Mouse (Mus musculus) frontal cortex, postnatal 10 days (tissue): ENCODE data around the gene Il18rap.
A peak's percentile ranks its signal among the peaks of the same experiment; 100 is the strongest.
"Not testable (repeated sequence)": the region's sequence is repeated elsewhere in the genome, so short reads cannot be mapped to it uniquely, and the experiment has no call there.

Experiments
- DNase-seq, 2 experiments: peaks; one replicate each; pipeline ENCODE4 v3.0.0; 2022; ENCODE audit warnings: low spot score in 2 of 2, mixed read lengths in 1 of 2

Il18rap gene

DNA sequence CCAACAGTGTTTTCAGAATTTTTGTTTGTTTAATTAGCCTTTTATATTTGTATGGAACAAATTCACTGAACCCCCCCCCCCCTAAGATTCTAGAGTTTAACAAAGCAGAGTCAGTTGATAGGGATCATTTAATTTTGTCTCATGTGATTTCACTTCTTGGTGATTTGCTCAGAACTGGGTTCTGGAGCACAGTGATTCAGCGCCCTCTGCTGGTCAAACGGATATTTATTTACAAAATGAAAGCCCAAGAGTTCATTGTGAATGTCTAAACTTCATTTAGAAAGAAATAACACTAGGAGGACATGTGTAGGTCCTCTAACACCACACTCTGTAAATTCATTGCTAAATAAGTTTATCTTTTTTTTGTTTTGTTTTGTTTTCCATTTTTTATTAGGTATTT is 29.5 kb downstream of the Il18rap start:
- peak in 1 of 2 experiments; percentile 35 for DNase-seq

DNA sequence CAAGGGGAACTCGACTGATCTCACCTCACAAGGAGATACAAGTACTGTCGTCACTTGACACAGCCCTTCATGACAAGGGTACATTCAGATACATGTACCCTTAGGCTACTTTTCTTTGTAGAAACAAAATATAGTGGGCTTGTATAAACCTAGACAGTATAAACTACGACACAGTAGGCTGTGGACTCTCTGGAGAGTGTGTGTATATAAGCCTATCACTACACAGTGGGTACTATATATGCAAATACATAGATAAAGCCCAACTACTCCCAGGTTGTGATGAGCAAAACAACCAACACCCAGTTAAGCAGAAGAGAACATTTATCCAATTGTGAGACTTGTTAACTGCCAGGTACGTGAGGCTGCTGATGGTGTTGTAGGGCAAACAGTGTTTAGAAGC is 31.5 kb downstream of the Il18rap start:
- no peak for DNase-seq

DNA sequence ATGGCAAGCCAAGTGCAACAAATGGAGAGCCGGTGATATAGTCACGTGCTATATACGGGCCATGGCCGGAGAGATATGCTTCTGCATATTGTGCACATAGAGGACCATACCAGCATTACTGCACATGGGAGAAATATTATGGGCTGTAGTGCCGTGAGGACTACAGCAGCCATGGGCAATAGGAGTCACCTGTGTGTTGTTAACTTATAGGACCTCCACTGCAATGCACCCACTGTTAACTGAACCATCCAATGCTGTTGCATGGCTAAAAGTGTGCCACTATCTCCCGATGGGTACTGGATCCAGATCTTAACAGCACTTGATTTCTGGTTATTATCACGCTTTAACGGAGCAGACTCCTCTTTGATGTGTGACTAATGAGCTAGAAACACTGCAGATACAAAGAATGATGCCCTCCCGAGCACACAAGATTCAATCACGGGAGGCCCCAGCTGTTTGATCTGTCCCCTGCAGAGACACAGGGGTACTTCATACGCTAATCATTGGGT is 32.0 kb downstream of the Il18rap start:
- no peak for DNase-seq

DNA sequence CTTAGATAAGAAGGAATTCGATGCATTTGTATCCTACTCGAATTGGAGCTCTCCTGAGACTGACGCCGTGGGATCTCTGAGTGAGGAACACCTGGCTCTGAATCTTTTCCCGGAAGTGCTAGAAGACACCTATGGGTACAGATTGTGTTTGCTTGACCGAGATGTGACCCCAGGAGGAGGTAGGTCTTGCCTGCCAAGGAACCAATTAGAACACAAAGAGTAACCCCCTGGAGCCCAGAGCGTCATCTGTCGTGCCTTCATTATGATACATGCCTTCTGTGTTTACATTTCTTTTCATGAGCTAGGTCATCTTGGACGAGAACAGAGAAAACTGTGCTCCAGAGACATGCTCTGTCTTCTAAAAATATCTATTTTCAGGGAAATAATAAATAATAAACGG is 32.6 kb downstream of the Il18rap start:
- DNase-seq: no peak

DNA sequence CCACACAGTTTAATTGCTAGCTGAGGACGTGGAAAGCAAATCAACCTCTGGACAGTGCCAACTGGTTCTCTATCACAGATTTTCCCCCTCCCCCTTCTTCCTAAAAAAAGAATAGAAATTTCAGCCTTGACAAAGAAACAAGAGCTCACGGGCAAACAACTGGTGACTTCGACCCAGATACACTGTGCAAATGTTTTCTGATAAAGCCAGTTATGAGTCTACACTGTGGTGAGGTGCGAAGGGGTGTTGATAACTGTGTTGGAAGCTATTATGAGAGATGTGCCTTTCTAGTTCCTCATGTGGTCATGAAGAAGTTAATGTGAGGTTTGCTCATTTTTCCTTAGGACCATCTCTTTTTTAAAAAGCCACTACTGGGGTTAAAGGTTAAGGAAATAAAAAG is 54.2 kb downstream of the Il18rap start:
- no peak for DNase-seq

DNA sequence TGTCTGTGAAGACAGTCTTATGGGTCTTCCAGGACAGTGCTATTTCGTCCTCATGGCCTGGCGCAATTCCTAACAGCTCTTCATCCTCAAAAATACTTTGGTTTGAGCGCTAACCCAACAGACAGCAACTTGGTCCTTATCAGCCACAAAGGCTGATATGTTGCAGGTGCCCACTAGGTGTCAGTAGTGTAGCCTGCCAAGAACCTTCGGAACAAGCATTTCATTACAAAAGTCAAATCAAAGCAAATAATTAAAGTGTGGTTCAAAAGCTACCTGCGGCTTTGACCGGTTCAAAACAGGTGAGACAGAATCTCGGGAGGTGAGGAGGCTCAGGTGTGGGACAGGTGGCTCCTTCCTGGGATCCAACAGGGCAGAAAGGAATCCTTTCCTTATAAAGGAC is 64.6 kb downstream of the Il18rap start, which contains the start of gene Slc9a4:
Gene Slc9a4 (plus strand): TSS at position 298 of the 400 bp plus-strand sequence.
- peak in 1 of 2 experiments; percentile 29 for DNase-seq

DNA sequence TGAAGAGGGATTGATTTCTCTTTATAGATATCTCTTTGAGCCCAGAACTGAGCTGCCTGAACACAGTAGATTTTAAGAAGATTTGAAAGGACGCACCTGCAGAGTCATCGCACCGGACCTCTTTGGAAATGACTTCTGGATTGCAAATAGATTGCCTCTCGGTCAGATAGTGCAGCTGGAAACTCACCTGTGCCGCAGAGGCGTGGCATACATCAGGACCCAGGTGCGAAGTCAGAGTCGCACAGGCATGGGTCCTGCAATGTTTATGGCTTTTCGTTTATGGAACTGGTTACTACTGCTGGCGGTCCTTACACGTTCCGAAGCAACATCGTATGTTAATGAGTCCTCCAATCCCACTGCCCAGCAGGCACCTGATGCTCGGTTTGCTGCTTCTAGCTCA is 65.1 kb downstream of the Il18rap start:
- DNase-seq: no peak

DNA sequence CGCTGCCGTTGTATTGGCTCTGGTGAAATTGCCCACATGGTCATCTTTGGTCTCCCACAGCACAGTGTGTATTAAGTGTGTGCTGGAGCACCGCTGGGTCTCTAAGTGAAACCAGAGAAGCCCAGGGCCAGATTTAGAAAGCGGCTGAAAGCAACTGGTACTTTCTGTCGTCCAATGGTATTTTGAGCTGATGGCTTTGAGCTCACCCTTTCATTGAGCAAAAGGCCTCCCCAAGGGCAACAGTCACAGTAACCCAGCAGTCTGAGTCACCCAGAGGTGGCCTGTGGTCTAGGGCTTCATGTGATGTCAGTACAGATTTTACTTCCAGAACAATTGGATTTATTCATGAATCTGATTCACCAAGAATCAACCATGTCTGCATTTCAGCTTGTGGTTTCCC is 71.6 kb downstream of the Il18rap start:
- no peak for DNase-seq

DNA sequence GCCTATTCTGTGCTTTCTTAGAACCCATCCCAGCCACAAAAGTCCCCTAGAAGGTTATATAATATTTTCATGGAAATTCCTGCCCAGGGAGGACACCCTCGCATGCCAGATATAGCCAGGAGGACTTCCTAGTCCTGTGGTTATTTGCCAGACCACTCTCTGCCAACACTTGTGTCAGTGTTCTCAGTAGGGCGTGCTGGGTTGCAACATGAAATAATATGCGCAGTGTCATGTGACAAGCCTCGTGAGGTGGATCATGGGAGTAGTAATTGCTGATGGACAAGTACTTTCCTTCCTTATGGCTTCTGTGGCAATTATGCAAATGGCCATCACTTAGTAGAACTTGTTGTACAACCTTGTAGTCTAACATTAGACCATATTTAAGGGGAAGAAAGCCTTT is 75.8 kb downstream of the Il18rap start:
- DNase-seq: no peak

DNA sequence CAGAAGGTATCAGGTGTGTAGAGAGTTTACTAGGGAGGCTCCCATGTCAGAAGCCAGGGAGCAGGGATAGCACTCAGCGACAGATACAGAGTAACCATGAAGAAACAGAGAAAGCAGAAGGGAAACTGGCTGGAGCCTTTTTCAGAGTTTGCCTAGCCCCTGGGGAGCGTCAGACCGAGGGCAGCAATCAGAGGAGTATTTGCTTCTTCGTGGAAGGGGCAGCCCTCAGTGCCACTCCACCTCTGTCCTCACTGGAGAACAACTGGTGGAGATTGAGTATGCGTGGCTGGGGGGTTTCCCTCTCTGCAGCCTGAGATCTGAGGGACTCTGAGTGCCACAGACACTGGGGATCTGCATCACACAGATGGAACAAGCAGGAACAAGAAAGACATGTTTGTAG is 82.7 kb downstream of the Il18rap start:
- no peak for DNase-seq

DNA sequence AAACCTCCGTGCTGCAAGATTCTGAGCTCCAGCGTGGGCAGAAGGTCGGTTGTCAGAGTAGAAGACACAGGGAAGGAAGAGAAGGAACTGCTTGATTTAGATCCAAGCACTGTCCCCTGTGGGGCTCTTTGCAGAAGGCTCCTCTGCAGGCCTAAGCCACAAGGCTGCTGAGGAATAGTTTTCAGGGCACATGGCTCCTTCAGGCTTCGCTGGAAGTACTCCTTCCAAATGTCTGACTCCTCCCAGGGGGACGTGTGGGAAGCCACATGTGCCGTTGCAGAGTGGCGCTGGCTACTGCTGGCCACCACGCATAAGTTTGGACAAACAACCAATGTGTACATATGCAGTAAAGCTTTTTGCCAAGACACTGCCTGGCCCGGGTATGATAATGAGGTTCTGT is 84.5 kb downstream of the Il18rap start:
- not testable (repeated sequence) for DNase-seq

DNA sequence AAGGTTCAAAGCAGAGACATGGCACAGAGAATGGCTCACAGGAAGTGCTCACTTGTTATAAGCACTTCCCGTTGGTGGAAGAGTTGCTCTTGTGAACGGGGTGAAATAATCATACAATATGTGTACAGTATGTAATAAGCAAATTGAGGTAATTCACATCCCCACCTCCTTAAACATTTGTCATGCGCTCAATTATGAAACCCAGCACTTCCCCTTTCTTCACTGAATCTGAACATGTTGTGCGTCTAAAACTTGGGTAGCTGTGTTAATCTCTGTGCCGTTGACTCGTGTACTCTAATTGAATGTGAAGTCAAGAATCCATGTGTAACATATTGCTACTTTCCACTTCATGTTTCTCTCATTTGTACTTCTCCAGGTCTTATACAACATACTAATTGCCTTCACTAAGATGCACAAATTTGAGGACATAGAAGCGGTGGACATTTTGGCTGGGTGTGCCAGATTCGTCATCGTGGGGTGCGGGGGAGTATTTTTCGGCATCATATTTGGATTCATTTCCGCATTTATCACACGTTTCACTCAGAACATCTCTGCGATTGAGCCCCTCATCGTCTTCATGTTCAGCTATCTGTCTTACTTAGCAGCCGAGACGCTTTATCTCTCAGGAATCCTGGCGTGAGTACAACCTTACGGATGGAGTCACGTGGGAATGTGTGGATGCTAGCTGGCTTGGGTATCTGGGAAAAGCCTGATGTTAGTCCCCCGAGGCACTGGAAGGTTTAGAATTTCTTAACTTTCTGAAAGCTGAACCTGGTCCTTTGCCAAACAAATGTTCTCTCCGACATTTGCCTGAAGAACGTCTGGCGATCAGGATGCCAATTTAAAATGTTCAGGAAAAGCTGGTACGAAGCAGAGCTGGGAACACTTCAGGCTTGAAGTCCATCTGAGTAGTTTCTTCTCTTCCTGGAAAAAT is 85.5 kb downstream of the Il18rap start:
- peak; percentile 31 to 50 for DNase-seq
